Mouse (Mus musculus): ENCODE measurements around the gene Gm49391. TPM values are rescaled to one million over a fixed set of nuclear protein-coding genes. Genes with fewer than 3 reads are reported as not detected.
"Not testable (repeated sequence)": the region's sequence is repeated elsewhere in the genome, so short reads cannot be mapped to it uniquely, and the experiment has no call there.

Gm49391 gene
- polyA plus RNA-seq, 1 experiment from 2014 or later: 4.1 TPM

GRCm38 (mm10) chr13:60896794-60897193 lies 39.6 kb downstream of the Gm49391 start, which contains the start of gene Gm49392:
TSS of gene Gm49392 (minus strand) at chr13:60896894.
- not testable (repeated sequence) for H3K36me3 ChIP-seq (ENCODE audit: control insufficient read depth, insufficient read depth, low read length); H3K27me3 ChIP-seq (ENCODE audit: control insufficient read depth, insufficient read depth, low read length); H3K9ac ChIP-seq (ENCODE audit: low read length); H3K4me2 ChIP-seq (ENCODE audit: low read length); H3K9me3 ChIP-seq (ENCODE audit: control insufficient read depth, low read length); ATAC-seq (ENCODE audit: insufficient number of reproducible peaks, insufficient read depth, low FRiP score, low read depth); H3K4me3 ChIP-seq (ENCODE audit: control insufficient read depth in 1 of 2, insufficient read depth in 1 of 2, low read depth in 1 of 2, low read length in 2 of 2); H3K4me1 ChIP-seq (ENCODE audit: control insufficient read depth in 2 of 2, insufficient read depth in 2 of 2, low read length in 2 of 2)
- 84% methylated on average over 7 of the region's 8 CpGs for WGBS
- H3K27ac ChIP-seq (replicated peaks in 1 of 2; ENCODE audit: control insufficient read depth in 1 of 2, insufficient read depth in 1 of 2, low read depth in 2 of 2, low read length in 2 of 2): peak within 1 kb of the TSS; percentile 69 to 88

GRCm38 (mm10) chr13:60895406-60896160 lies 40.8 kb downstream of the Gm49391 start:
- no peak overlapping the region for H3K9ac ChIP-seq (ENCODE audit: low read length)

GRCm38 (mm10) chr13:60892301-60892700 lies 44.1 kb downstream of the Gm49391 start:
- 81% methylated on average over 1 of the region's 1 CpGs for WGBS
- H3K27me3 ChIP-seq (ENCODE audit: control insufficient read depth, insufficient read depth, low read length): no peaks in the 10 kb centered on the region
- H3K9me3 ChIP-seq (ENCODE audit: control insufficient read depth, low read length): peaks cover 3% of the 10 kb centered on the region
- H3K36me3 ChIP-seq (ENCODE audit: control insufficient read depth, insufficient read depth, low read length): no peaks in the 10 kb centered on the region
- no peak for ATAC-seq (ENCODE audit: insufficient number of reproducible peaks, insufficient read depth, low FRiP score, low read depth)
- H3K4me1 ChIP-seq (ENCODE audit: control insufficient read depth in 2 of 2, insufficient read depth in 2 of 2, low read length in 2 of 2): no peaks in the 10 kb centered on the region
- no peak overlapping the region for H3K9ac ChIP-seq (ENCODE audit: low read length)
- no peak overlapping the region for H3K4me3 ChIP-seq (ENCODE audit: control insufficient read depth in 1 of 2, insufficient read depth in 1 of 2, low read depth in 1 of 2, low read length in 2 of 2)
- no peak overlapping the region for H3K4me2 ChIP-seq (ENCODE audit: low read length)
- no peak overlapping the region; a peak in 1 of 4 replicates for H3K27ac ChIP-seq (replicated peaks in 1 of 2; ENCODE audit: control insufficient read depth in 1 of 2, insufficient read depth in 1 of 2, low read depth in 2 of 2, low read length in 2 of 2)

More at GRCm38 (mm10) chr13:60895406-60896160, 40.8 kb downstream of the Gm49391 start:
- no peaks in the 10 kb centered on the region for H3K4me1 ChIP-seq (ENCODE audit: control insufficient read depth in 2 of 2, insufficient read depth in 2 of 2, low read length in 2 of 2)
- no peaks in the 10 kb centered on the region for H3K36me3 ChIP-seq (ENCODE audit: control insufficient read depth, insufficient read depth, low read length)
- no peaks in the 10 kb centered on the region for H3K27me3 ChIP-seq (ENCODE audit: control insufficient read depth, insufficient read depth, low read length)
- no peak for ATAC-seq (ENCODE audit: insufficient number of reproducible peaks, insufficient read depth, low FRiP score, low read depth)
- no peak overlapping the region for H3K27ac ChIP-seq (replicated peaks in 1 of 2; ENCODE audit: control insufficient read depth in 1 of 2, insufficient read depth in 1 of 2, low read depth in 2 of 2, low read length in 2 of 2)
- peaks cover 3% of the 10 kb centered on the region for H3K9me3 ChIP-seq (ENCODE audit: control insufficient read depth, low read length)
- no peak overlapping the region for H3K4me2 ChIP-seq (ENCODE audit: low read length)
- H3K4me3 ChIP-seq (ENCODE audit: control insufficient read depth in 1 of 2, insufficient read depth in 1 of 2, low read depth in 1 of 2, low read length in 2 of 2): no peak overlapping the region

- Histone ChIP-seq H3K27ac (replicated peaks in 1 of 2; ENCODE audit: control insufficient read depth in 1 of 2, insufficient read depth in 1 of 2, low read depth in 2 of 2, low read length in 2 of 2) (no peak within 1 kb of the TSS), H3K27me3 (ENCODE audit: control insufficient read depth, insufficient read depth, low read length) (no peaks in the 10 kb centered on the region), H3K9me3 (ENCODE audit: control insufficient read depth, low read length) (no peaks in the 10 kb centered on the region), H3K4me1 (ENCODE audit: control insufficient read depth in 2 of 2, insufficient read depth in 2 of 2, low read length in 2 of 2) (no peaks in the 10 kb centered on the region), H3K4me2 (ENCODE audit: low read length) (no peak within 1 kb of the TSS), H3K4me3 (ENCODE audit: control insufficient read depth in 1 of 2, insufficient read depth in 1 of 2, low read depth in 1 of 2, low read length in 2 of 2) (no peak within 1 kb of the TSS), H3K36me3 (ENCODE audit: control insufficient read depth, insufficient read depth, low read length) (no peaks in the 10 kb centered on the region), H3K9ac (ENCODE audit: low read length) (no peak within 1 kb of the TSS)
- WGBS: 54% methylated on average over 1 of the region's 1 CpGs
- ATAC-seq (ENCODE audit: insufficient number of reproducible peaks, insufficient read depth, low FRiP score, low read depth): no peak
These were observed 72.1 kb downstream of the Gm49391 start, which contains the start of gene 4930486L24Rik for GRCm38 (mm10) chr13:60864281-60864680. TSS of gene 4930486L24Rik (minus strand) at chr13:60864475.

GRCm38 (mm10) chr13:60848241-60849120 lies 87.9 kb downstream of the Gm49391 start:
- WGBS: 77% methylated on average over 4 of the region's 4 CpGs
- Histone ChIP-seq H3K4me1 (ENCODE audit: control insufficient read depth in 2 of 2, insufficient read depth in 2 of 2, low read length in 2 of 2) (no peaks in the 10 kb centered on the region), H3K4me3 (ENCODE audit: control insufficient read depth in 1 of 2, insufficient read depth in 1 of 2, low read depth in 1 of 2, low read length in 2 of 2) (no peak overlapping the region), H3K9ac (ENCODE audit: low read length) (no peak overlapping the region), H3K27ac (replicated peaks in 1 of 2; ENCODE audit: control insufficient read depth in 1 of 2, insufficient read depth in 1 of 2, low read depth in 2 of 2, low read length in 2 of 2) (peak overlapping the region in 1 of 2 experiments; percentile 37; a peak in 1 of 4 replicates), H3K36me3 (ENCODE audit: control insufficient read depth, insufficient read depth, low read length) (no peaks in the 10 kb centered on the region), H3K4me2 (ENCODE audit: low read length) (no peak overlapping the region), H3K9me3 (ENCODE audit: control insufficient read depth, low read length) (no peaks in the 10 kb centered on the region), H3K27me3 (ENCODE audit: control insufficient read depth, insufficient read depth, low read length) (no peaks in the 10 kb centered on the region)
- ATAC-seq (ENCODE audit: insufficient number of reproducible peaks, insufficient read depth, low FRiP score, low read depth): no peak

Other genes starting within 250 kb of the Gm49391 start
- not detected in 2 replicates for gene BC051665, start 150.2 kb downstream of the Gm49391 start, polyA plus RNA-seq (2014; fragmentation: Nextera tagmentation; extraction: Ambion mirVana)
- gene Ctsll3, start 133.7 kb downstream of the Gm49391 start, polyA plus RNA-seq (2014; fragmentation: Nextera tagmentation; extraction: Ambion mirVana): not detected in 2 replicates
- 0.30 TPM in 1 of 2 replicates, not detected in the other for gene 4930486L24Rik, start 72.1 kb downstream of the Gm49391 start, polyA plus RNA-seq (2014; fragmentation: Nextera tagmentation; extraction: Ambion mirVana)
- 0.50 TPM in 1 of 2 replicates, not detected in the other for gene Gm49392, start 39.7 kb downstream of the Gm49391 start, polyA plus RNA-seq (2014; fragmentation: Nextera tagmentation; extraction: Ambion mirVana)
- 7.1 and 8.5 TPM in 2 replicates for gene Ctla2b, start 39.1 kb downstream of the Gm49391 start, polyA plus RNA-seq (2014; fragmentation: Nextera tagmentation; extraction: Ambion mirVana)
- not detected in 2 replicates for gene Tpbpb, start 31.7 kb downstream of the Gm49391 start, polyA plus RNA-seq (2014; fragmentation: Nextera tagmentation; extraction: Ambion mirVana)
- gene Gm49393, start 981 bp downstream of the Gm49391 start, polyA plus RNA-seq (2014; fragmentation: Nextera tagmentation; extraction: Ambion mirVana): not detected in 2 replicates
- 92.7 and 107 TPM in 2 replicates for gene Ctla2a, start 54 bp upstream of the Gm49391 start, polyA plus RNA-seq (2014; fragmentation: Nextera tagmentation; extraction: Ambion mirVana)
- not detected in 2 replicates for gene Tpbpa, start 5.4 kb upstream of the Gm49391 start, polyA plus RNA-seq (2014; fragmentation: Nextera tagmentation; extraction: Ambion mirVana)
- 0.20 TPM in 1 of 2 replicates, not detected in the other for gene Ctsj, start 69.4 kb upstream of the Gm49391 start, polyA plus RNA-seq (2014; fragmentation: Nextera tagmentation; extraction: Ambion mirVana)
- gene Ctsq, start 104.1 kb upstream of the Gm49391 start, polyA plus RNA-seq (2014; fragmentation: Nextera tagmentation; extraction: Ambion mirVana): not detected in 2 replicates
- not detected in 2 replicates for gene Ctsr, start 227.7 kb upstream of the Gm49391 start, polyA plus RNA-seq (2014; fragmentation: Nextera tagmentation; extraction: Ambion mirVana)